Mouse (Mus musculus): ENCODE results near the gene B3gat1.

- no peak for TF ChIP-seq TCF12 (IDR thresholded peaks at IDR 0.05; ENCODE audit: insufficient read depth, poor library complexity, severe bottlenecking)
- TF ChIP-seq TCF3 (IDR thresholded peaks at IDR 0.05; ENCODE audit: insufficient read length, low read depth), result no peak
- TF ChIP-seq POLR2A (IDR thresholded peaks at IDR 0.05; ENCODE audit: insufficient read length, low read depth), result no peak
These were observed 66.8 kb downstream of the B3gat1 start for GRCm38 (mm10) chr9:26800357-26800756.

Measured in myocyte (in vitro differentiated cells).